Mouse (Mus musculus) MEL (cell line): ENCODE measurements around the gene Nap1l5. TPM values are rescaled to one million over a fixed set of nuclear protein-coding genes. Genes with fewer than 3 reads are reported as not detected.

Experiments
- DNase-seq: peaks from one replicate; pipeline ENCODE4 v3.0.0; 2011; ENCODE audit warnings: low read depth, low spot score
- H3K27ac ChIP-seq: 2 replicates; pipeline ENCODE4 v1.5.1; 2012; ENCODE audit warnings: low read depth, mild to moderate bottlenecking, control low read depth, low read length, moderate library complexity; ENCODE audit not compliant: control insufficient read depth
- H3K27me3 ChIP-seq, 2 experiments: fragments of 150-350 bp in 1 of 2; sonication (generic) in 1 of 2; 2 replicates each; pipeline ENCODE4 v1.6.1; 2012; ENCODE audit warnings: low read length in 2 of 2, mild to moderate bottlenecking in 2 of 2, improper control_type of control experiment in 1 of 2, moderate library complexity in 1 of 2; ENCODE audit not compliant: insufficient read depth in 2 of 2, control insufficient read depth in 1 of 2
- H3K36me3 ChIP-seq, 2 experiments: 2 replicates each; pipeline ENCODE4 v1.6.1; 2012 to 2014; ENCODE audit warnings: low read length in 2 of 2, improper control_type of control experiment in 1 of 2, inconsistent platforms in 1 of 2, mild to moderate bottlenecking in 1 of 2; ENCODE audit not compliant: insufficient read depth in 2 of 2, control insufficient read depth in 1 of 2
- H3K4me1 ChIP-seq, 2 experiments: fragments of 150-350 bp in 1 of 2; sonication (generic) in 1 of 2; 2 replicates each; pipeline ENCODE4 v1.6.1; 2012; ENCODE audit warnings: low read length in 2 of 2, improper control_type of control experiment in 1 of 2, mild to moderate bottlenecking in 1 of 2; ENCODE audit not compliant: insufficient read depth in 2 of 2, control insufficient read depth in 1 of 2
- H3K4me3 ChIP-seq, 2 experiments: fragments of 150-350 bp in 1 of 2; sonication (generic) in 1 of 2; 2 replicates each; pipeline ENCODE4 v1.5.1; 2012; ENCODE audit warnings: low read depth in 2 of 2, low read length in 2 of 2, mild to moderate bottlenecking in 2 of 2, moderate library complexity in 2 of 2, control low read depth in 1 of 2, improper control_type of control experiment in 1 of 2; ENCODE audit not compliant: control insufficient read depth in 1 of 2, insufficient read depth in 1 of 2
- H3K79me2 ChIP-seq: 2 replicates; pipeline ENCODE4 v1.6.1; 2012; ENCODE audit warnings: mild to moderate bottlenecking, low read length, moderate library complexity; ENCODE audit not compliant: control insufficient read depth, poor library complexity, insufficient read depth
- H3K9ac ChIP-seq: 2 replicates; pipeline ENCODE4 v1.6.1; 2012; ENCODE audit warnings: low read depth, mild to moderate bottlenecking, control low read depth, low read length, moderate library complexity; ENCODE audit not compliant: control insufficient read depth, poor library complexity, severe bottlenecking
- H3K9me3 ChIP-seq: fragments of 150-350 bp; sonication (generic); replicated peaks from 2 replicates; pipeline ENCODE4 v1.6.1; 2012; ENCODE audit warnings: mild to moderate bottlenecking, low read length, improper control_type of control experiment, moderate library complexity; ENCODE audit not compliant: insufficient read depth
- BHLHE40 ChIP-seq: IDR thresholded peaks from 2 replicates; pipeline ENCODE4 v1.6.1; 2012; ENCODE audit warnings: low read depth, mild to moderate bottlenecking, inconsistent platforms, low read length, improper control_type of control experiment, borderline replicate concordance
- CHD1 ChIP-seq: IDR thresholded peaks from 2 replicates; pipeline ENCODE4 v1.6.1; 2012; ENCODE audit warnings: low read depth, mild to moderate bottlenecking, inconsistent platforms, low read length, improper control_type of control experiment
- CHD2 ChIP-seq: IDR thresholded peaks from 2 replicates; pipeline ENCODE4 v1.6.1; 2011; ENCODE audit warnings: low read length, improper control_type of control experiment
- CTCF ChIP-seq, 3 experiments: IDR thresholded peaks in 2 of 3; conservative IDR thresholded peaks in 1 of 3; 2 replicates each; pipeline ENCODE4 v1.5.1; 2011 to 2012; ENCODE audit warnings: low read length in 3 of 3, low read depth in 2 of 3, mild to moderate bottlenecking in 2 of 3, improper control_type of control experiment in 1 of 3, inconsistent platforms in 1 of 3, mixed read lengths in 1 of 3, moderate library complexity in 1 of 3; ENCODE audit not compliant: control insufficient read depth in 1 of 3, insufficient read depth in 1 of 3, poor library complexity in 1 of 3, severe bottlenecking in 1 of 3
- ELF1 ChIP-seq: IDR thresholded peaks from 2 replicates; pipeline ENCODE4 v1.6.1; 2014; ENCODE audit warnings: low read depth, mild to moderate bottlenecking, inconsistent platforms, low read length, improper control_type of control experiment, moderate library complexity
- GABPA ChIP-seq: IDR thresholded peaks from 2 replicates; pipeline ENCODE4 v1.6.1; 2012; ENCODE audit warnings: low read depth, mild to moderate bottlenecking, inconsistent platforms, low read length, improper control_type of control experiment, moderate library complexity
- GATA1 ChIP-seq: IDR thresholded peaks from 2 replicates; pipeline ENCODE4 v1.6.1; 2011; ENCODE audit warnings: low read depth, low read length, improper control_type of control experiment
- MAFK ChIP-seq: IDR thresholded peaks from 2 replicates; pipeline ENCODE4 v1.6.1; 2011; ENCODE audit warnings: low read depth, mild to moderate bottlenecking, low read length, improper control_type of control experiment, borderline replicate concordance
- MAX ChIP-seq: IDR thresholded peaks from 2 replicates; pipeline ENCODE4 v1.6.1; 2011; ENCODE audit warnings: low read length, improper control_type of control experiment
- MAZ ChIP-seq: IDR thresholded peaks from 2 replicates; pipeline ENCODE4 v1.6.1; 2012; ENCODE audit warnings: low read depth, mild to moderate bottlenecking, inconsistent platforms, low read length, improper control_type of control experiment
- MYB ChIP-seq: IDR thresholded peaks from 2 replicates; pipeline ENCODE4 v1.6.1; 2011; ENCODE audit warnings: mild to moderate bottlenecking, low read depth, low read length, improper control_type of control experiment
- MYC ChIP-seq: IDR thresholded peaks from 2 replicates; pipeline ENCODE4 v1.6.1; 2011; ENCODE audit warnings: low read depth, mild to moderate bottlenecking, low read length, improper control_type of control experiment, moderate library complexity
- POLR2A ChIP-seq, 2 experiments: IDR thresholded peaks; 2 replicates each; pipeline ENCODE4 v1.6.1; 2011 to 2012; ENCODE audit warnings: low read length in 2 of 2, mild to moderate bottlenecking in 2 of 2, control low read depth in 1 of 2, improper control_type of control experiment in 1 of 2, low read depth in 1 of 2, moderate library complexity in 1 of 2; ENCODE audit not compliant: control insufficient read depth in 1 of 2, insufficient read depth in 1 of 2, poor library complexity in 1 of 2
- POLR2AphosphoS2 ChIP-seq: IDR thresholded peaks from 2 replicates; pipeline ENCODE4 v1.6.1; 2011; ENCODE audit warnings: low read length, improper control_type of control experiment
- POLR2AphosphoS5 ChIP-seq: IDR thresholded peaks from 2 replicates; pipeline ENCODE4 v1.6.1; 2012; ENCODE audit warnings: low read depth, borderline replicate concordance, mild to moderate bottlenecking, inconsistent platforms, low read length, moderate library complexity, mixed read lengths
- RAD21 ChIP-seq: IDR thresholded peaks from 2 replicates; pipeline ENCODE4 v1.6.1; 2011; ENCODE audit warnings: mild to moderate bottlenecking, low read depth, low read length, improper control_type of control experiment
- UBTF ChIP-seq: IDR thresholded peaks from 2 replicates; pipeline ENCODE4 v1.6.1; 2012; ENCODE audit warnings: low read depth, mild to moderate bottlenecking, inconsistent platforms, low read length, improper control_type of control experiment, moderate library complexity, borderline replicate concordance; ENCODE audit not compliant: insufficient read depth
- polyA plus RNA-seq, 2 experiments: library from polyadenylated mRNA; stranded (reverse) in 1 of 2; unstranded in 1 of 2; fragments of >175 nt in 1 of 2; fragments of >200 nt in 1 of 2; gene quantifications; 2 replicates each; pipeline versions ENCODE4 v1.2.1 to v1.2.4; 2012; ENCODE audit warnings: low replicate concordance in 2 of 2, low read depth in 1 of 2; ENCODE audit not compliant: insufficient read length in 2 of 2, insufficient read depth in 1 of 2, missing spikeins in 1 of 2
- total RNA-seq: library from RNA; depleted of rRNA; stranded (reverse); fragments of 300-350 nt; gene quantifications from 2 replicates; pipeline ENCODE4 v1.2.3, GENCODE M21; 2012

Nap1l5 gene
- total and polyA plus RNA-seq, 3 experiments, result 0.06 TPM; not detected in 2

GRCm38 (mm10) chr6:58942276-58942675 is 35.4 kb upstream of the Nap1l5 start:
- H3K9me3 ChIP-seq, result no peaks in the 10 kb centered on the region
- no peak overlapping the region for H3K4me3 ChIP-seq
- no peaks in the 10 kb centered on the region for H3K79me2 ChIP-seq
- H3K4me1 ChIP-seq, result peaks cover 0 to 2% of the 10 kb centered on the region in 2 experiments; a peak in 1 of 4 replicates
- no peak overlapping the region for H3K27ac ChIP-seq
- peaks cover 0 to 3% of the 10 kb centered on the region in 2 experiments; a peak in 1 of 4 replicates for H3K36me3 ChIP-seq
- no peak overlapping the region for H3K9ac ChIP-seq
- H3K27me3 ChIP-seq, result no peaks in the 10 kb centered on the region; a peak in 1 of 4 replicates
- DNase-seq, result no peak
- TF ChIP-seq GABPA (no peak), MAFK (no peak), POLR2AphosphoS2 (no peak), GATA1 (no peak)
- TF ChIP-seq, all 39 proteins: peak for 0

GRCm38 (mm10) chr6:58937726-58938125 is 30.9 kb upstream of the Nap1l5 start:
- no peak for DNase-seq
- Histone ChIP-seq H3K9me3 (no peaks in the 10 kb centered on the region), H3K4me1 (no peaks in the 10 kb centered on the region), H3K36me3 (no peaks in the 10 kb centered on the region), H3K9ac (no peak overlapping the region), H3K27ac (no peak overlapping the region), H3K27me3 (no peaks in the 10 kb centered on the region; a peak in 1 of 4 replicates), H3K79me2 (no peaks in the 10 kb centered on the region), H3K4me3 (no peak overlapping the region)
- no peak for TF ChIP-seq CHD1
- TF ChIP-seq RAD21, result no peak
- TF ChIP-seq MYB, result no peak
- no peak for TF ChIP-seq BHLHE40
- no peak for TF ChIP-seq CHD2
- TF ChIP-seq ELF1, result no peak

- Histone ChIP-seq H3K27me3 (no peaks in the 10 kb centered on the region; a peak in 1 of 4 replicates), H3K4me1 (no peaks in the 10 kb centered on the region), H3K27ac (no peak overlapping the region), H3K36me3 (no peaks in the 10 kb centered on the region), H3K9me3 (no peaks in the 10 kb centered on the region), H3K9ac (no peak overlapping the region), H3K79me2 (no peaks in the 10 kb centered on the region), H3K4me3 (no peak overlapping the region)
- no peak for DNase-seq
- no peak for TF ChIP-seq CHD1
- no peak for TF ChIP-seq POLR2A (IDR thresholded peaks at IDR 0.05; ENCODE audit: control insufficient read depth in 1 of 2, insufficient read depth in 1 of 2, low read depth in 1 of 2, low read length in 2 of 2, poor library complexity in 1 of 2)
- no peak for TF ChIP-seq MAX
- TF ChIP-seq MYC, result no peak
- no peak for TF ChIP-seq CTCF (IDR thresholded peaks at IDR 0.05 in 2 of 3, conservative IDR thresholded peaks at IDR 0.05 in 1 of 3; ENCODE audit: control insufficient read depth in 1 of 3, insufficient read depth in 1 of 3, low read depth in 2 of 3, low read length in 3 of 3, poor library complexity in 1 of 3, severe bottlenecking in 1 of 3)
- no peak for TF ChIP-seq CHD2
- TF ChIP-seq MAZ, result no peak
- no peak for TF ChIP-seq ELF1
- no peak for TF ChIP-seq POLR2AphosphoS5
- no peak for TF ChIP-seq UBTF
Observed at GRCm38 (mm10) chr6:58934144-58934543, 27.3 kb upstream of the Nap1l5 start.
